Mouse (Mus musculus) heart, adult 2 months (tissue): ENCODE data around the gene Pir. TPM values are rescaled to one million over a fixed set of nuclear protein-coding genes. Genes with fewer than 3 reads are reported as not detected.

Experiments
- DNase-seq, 2 experiments: peaks; one replicate each; pipeline ENCODE4 v3.0.0; 2021
- H3K27ac ChIP-seq: fragments of 200-600 bp; 2 replicates; pipeline ENCODE4 v1.8.1; 2022
- H3K27me3 ChIP-seq: fragments of 200-500 bp; 2 replicates; pipeline ENCODE4 v1.6.1; 2012; ENCODE audit warnings: mild to moderate bottlenecking, low read length, inconsistent platforms, mixed read lengths; ENCODE audit not compliant: control insufficient read depth, insufficient read depth
- H3K36me3 ChIP-seq: fragments of 200-500 bp; 2 replicates; pipeline ENCODE4 v1.6.1; 2012; ENCODE audit warnings: low read length, inconsistent platforms; ENCODE audit not compliant: control insufficient read depth, insufficient read depth
- H3K4me1 ChIP-seq: fragments of 200-500 bp; 2 replicates; pipeline ENCODE4 v1.6.1; 2011; ENCODE audit warnings: low read length; ENCODE audit not compliant: control insufficient read depth, insufficient read depth
- H3K4me3 ChIP-seq: fragments of 200-600 bp; 2 replicates; pipeline ENCODE4 v1.8.1; 2022
- H3K79me2 ChIP-seq: fragments of 200-500 bp; replicated peaks from 2 replicates; pipeline ENCODE4 v1.6.1; 2012; ENCODE audit warnings: mild to moderate bottlenecking, inconsistent platforms, low read length, moderate library complexity, mixed read lengths; ENCODE audit not compliant: control insufficient read depth, insufficient read depth
- H3K9ac ChIP-seq: fragments of 200-500 bp; 2 replicates; pipeline ENCODE4 v1.6.1; 2012; ENCODE audit warnings: low read depth, mild to moderate bottlenecking, control low read depth, inconsistent platforms, low read length, mixed read lengths
- CTCF ChIP-seq: fragments of 200-600 bp; IDR thresholded peaks from 2 replicates; pipeline ENCODE4 v1.8.1; 2022; ENCODE audit warnings: antibody characterized with exemption, mild to moderate bottlenecking, moderate library complexity
- EP300 ChIP-seq: fragments of 200-500 bp; IDR thresholded peaks from 2 replicates; pipeline ENCODE4 v1.6.1; 2011; ENCODE audit warnings: low read depth, low read length, control low read depth; ENCODE audit not compliant: insufficient read depth
- POLR2A ChIP-seq: fragments of 200-500 bp; IDR thresholded peaks from 2 replicates; pipeline ENCODE4 v1.6.1; 2011; ENCODE audit warnings: mild to moderate bottlenecking, low read depth, low read length, control low read depth; ENCODE audit not compliant: insufficient read depth
- WGBS: fragments of 180-500 bp; shearing (Covaris S2); methylation state at CpG from one replicate; pipeline ENCODE4 v1.1.7; 2018; 5-methylcytosine and 5-hydroxymethylcytosine counted together
- intact Hi-C: fragments of 180-260 bp; cut with DNase I; formaldehyde crosslinking; loops from one replicate; pipeline ENCODE4 v1.15.1; 2025
- polyA plus RNA-seq: library from polyadenylated mRNA; depleted of rRNA; stranded (reverse); fragments of >200 nt; gene quantifications from 2 replicates; pipeline ENCODE4 v1.2.3, GENCODE M21; 2012
- total RNA-seq, 2 experiments: library from RNA; stranded (reverse); gene quantifications; 2 replicates each; pipeline ENCODE4 v1.2.3; 2021

Pir gene
- total and polyA plus RNA-seq, 3 experiments, result 2.9 to 6.6 (median 6.3) TPM

- Histone ChIP-seq H3K27me3 (no peaks in the 10 kb centered on the region), H3K9ac (no peak overlapping the region), H3K4me3 (no peak overlapping the region), H3K4me1 (no peaks in the 10 kb centered on the region), H3K27ac (no peak overlapping the region), H3K79me2 (no peaks in the 10 kb centered on the region), H3K36me3 (no peaks in the 10 kb centered on the region)
- DNase-seq, result no peak
- WGBS, result 72% methylated on average over 9 of the region's 9 CpGs
- TF ChIP-seq POLR2A, result no peak
- intact Hi-C loops, result no loop called here
These were observed 137.2 kb downstream of the Pir start for GRCm38 (mm10) chrX:164406133-164407022.

GRCm38 (mm10) chrX:164408301-164408927, 139.2 kb downstream of the Pir start:
- 51% methylated on average over 3 of the region's 3 CpGs for WGBS
- no peak for DNase-seq
- no peak overlapping the region for H3K4me3 ChIP-seq
- intact Hi-C loops, result no loop called here
- H3K27me3 ChIP-seq, result no peaks in the 10 kb centered on the region
- H3K79me2 ChIP-seq, result no peaks in the 10 kb centered on the region
- TF ChIP-seq CTCF, result no peak
- TF ChIP-seq POLR2A, result no peak
- TF ChIP-seq EP300, result no peak
- no peaks in the 10 kb centered on the region for H3K4me1 ChIP-seq
- no peak overlapping the region for H3K27ac ChIP-seq
- H3K9ac ChIP-seq, result no peak overlapping the region
- H3K36me3 ChIP-seq, result no peaks in the 10 kb centered on the region

DNA sequence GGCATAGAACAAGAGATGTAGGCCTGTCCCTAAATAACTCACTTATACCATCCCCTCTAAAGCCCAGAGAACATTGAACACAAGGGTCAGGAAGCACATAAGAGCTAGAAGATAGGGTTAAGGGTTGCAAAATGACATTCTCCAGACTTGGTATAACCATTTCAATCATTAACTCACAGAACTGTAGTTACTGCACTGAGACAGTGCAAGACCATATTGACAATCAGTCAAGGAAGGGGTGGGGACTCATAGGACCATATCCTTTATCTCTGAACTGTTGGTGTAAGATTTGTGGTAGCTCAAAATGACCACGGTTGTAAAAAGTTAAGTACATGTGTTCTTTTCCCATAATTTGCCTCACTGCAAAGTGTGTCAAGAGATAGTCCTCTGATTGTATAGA, 141.4 kb downstream of the Pir start:
- WGBS, result 63% methylated on average over 1 of the region's 1 CpGs
- Histone ChIP-seq H3K36me3 (no peaks in the 10 kb centered on the region), H3K4me3 (no peak overlapping the region), H3K9ac (no peak overlapping the region), H3K27me3 (no peaks in the 10 kb centered on the region), H3K27ac (no peak overlapping the region), H3K4me1 (no peaks in the 10 kb centered on the region), H3K79me2 (no peaks in the 10 kb centered on the region)
- no peak for TF ChIP-seq CTCF
- TF ChIP-seq EP300, result no peak
- no peak for TF ChIP-seq POLR2A
- intact Hi-C loops, result no loop called here
- no peak for DNase-seq

- H3K4me3 ChIP-seq, result no peak overlapping the region
- H3K36me3 ChIP-seq, result no peaks in the 10 kb centered on the region
- H3K4me1 ChIP-seq, result no peaks in the 10 kb centered on the region
- WGBS, result 67% methylated on average over 2 of the region's 2 CpGs
- no peak overlapping the region for H3K27ac ChIP-seq
- TF ChIP-seq CTCF, result no peak
- no peak for TF ChIP-seq POLR2A
- TF ChIP-seq EP300, result no peak
- DNase-seq, result no peak
- intact Hi-C loops, result loop anchor here (5.0 kb wide), 1 partner anchor 340 kb away; the partner anchor contains the start of gene Siah1b
- no peak overlapping the region for H3K9ac ChIP-seq
- H3K79me2 ChIP-seq, result no peaks in the 10 kb centered on the region
- no peaks in the 10 kb centered on the region for H3K27me3 ChIP-seq
These were observed 147.6 kb downstream of the Pir start for GRCm38 (mm10) chrX:164416803-164417202.

DNA sequence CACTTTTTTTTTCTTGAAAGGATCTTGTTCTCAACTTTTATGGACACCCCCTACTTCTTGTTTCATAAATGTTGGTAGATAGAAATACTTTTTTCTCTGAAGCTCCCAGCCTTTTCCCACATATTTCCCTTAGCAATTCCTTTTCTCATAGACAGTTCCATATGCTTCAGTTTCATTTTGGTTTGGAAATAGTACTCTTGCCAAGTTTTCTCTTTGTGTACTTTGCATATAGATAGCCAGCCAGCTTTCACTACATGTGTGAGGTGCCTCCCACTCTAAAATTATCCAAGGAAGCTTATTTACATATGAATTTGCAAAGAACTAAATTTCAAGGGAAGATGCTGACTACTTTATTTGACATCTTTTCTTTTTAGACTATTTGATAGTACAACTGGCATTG, 148.8 kb downstream of the Pir start:
- H3K79me2 ChIP-seq, result no peaks in the 10 kb centered on the region
- no peaks in the 10 kb centered on the region for H3K27me3 ChIP-seq
- intact Hi-C loops, result loop anchor here (5.0 kb wide), 1 partner anchor 341 kb away; the partner anchor contains the start of gene Siah1b
- no peak overlapping the region for H3K27ac ChIP-seq
- H3K9ac ChIP-seq, result no peak overlapping the region
- H3K4me1 ChIP-seq, result no peaks in the 10 kb centered on the region
- H3K36me3 ChIP-seq, result no peaks in the 10 kb centered on the region
- H3K4me3 ChIP-seq, result no peak overlapping the region
- DNase-seq, result no peak
- TF ChIP-seq EP300 (no peak), CTCF (no peak), POLR2A (no peak)

- Histone ChIP-seq H3K27ac (peak within 1 kb of the TSS; percentile 80), H3K9ac (peak within 1 kb of the TSS; percentile 80), H3K79me2 (no peaks in the 10 kb centered on the region), H3K4me3 (peak within 1 kb of the TSS; percentile 71), H3K27me3 (no peaks in the 10 kb centered on the region), H3K36me3 (no peaks in the 10 kb centered on the region), H3K4me1 (no peaks in the 10 kb centered on the region)
- peak; percentile 84 for TF ChIP-seq POLR2A
- no peak for TF ChIP-seq CTCF
- peak; percentile 87 to 94 for DNase-seq
- intact Hi-C loops, result loop anchor here (5.0 kb wide), 1 partner anchor 342 kb away; the partner anchor contains the start of gene Siah1b
- 22% methylated on average over 40 of the region's 40 CpGs for WGBS
These were observed 150.3 kb downstream of the Pir start, which contains the start of gene Piga for GRCm38 (mm10) chrX:164419471-164419939. Gene Piga, plus strand, starts transcription at chrX:164419787.
